Mouse (Mus musculus): ENCODE results near the gene Polr1a.
A peak's percentile ranks its signal among the peaks of the same experiment; 100 is the strongest.

DNA sequence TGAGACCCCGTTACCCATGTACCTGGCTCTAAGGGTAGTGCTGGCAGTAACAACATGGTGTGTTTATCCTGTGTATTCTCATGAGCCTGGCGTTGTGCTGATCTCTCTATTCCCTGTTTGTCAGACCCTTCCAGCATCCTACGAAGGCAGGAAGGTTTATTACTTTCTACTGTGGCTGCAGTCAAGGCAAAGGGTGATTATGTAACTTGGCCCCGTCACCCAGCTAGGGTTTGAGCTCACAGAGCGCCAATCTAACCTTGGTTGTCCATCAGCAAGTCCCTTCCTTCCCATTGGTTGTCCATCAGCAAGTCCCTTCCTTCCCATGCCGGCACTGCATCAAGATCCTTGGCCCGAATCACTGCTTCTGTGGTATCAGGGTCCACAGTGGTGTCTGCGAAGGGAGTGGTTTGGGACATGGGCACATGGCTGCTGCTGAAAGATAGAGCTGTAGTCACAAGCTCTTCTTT lies 81.6 kb downstream of the Polr1a start:
- no peak for TF ChIP-seq CTCF (IDR thresholded peaks at IDR 0.05; ENCODE audit: control insufficient read depth, insufficient read depth, insufficient read length)
- TF ChIP-seq MYOG (IDR thresholded peaks at IDR 0.05; ENCODE audit: control insufficient read depth, extremely low read depth, insufficient read length): no peak
- TF ChIP-seq MAX (IDR thresholded peaks at IDR 0.05): no peak
- no peak for TF ChIP-seq USF1 (IDR thresholded peaks at IDR 0.05; ENCODE audit: low read depth)
- peak; percentile 81 for TF ChIP-seq CEBPB (IDR thresholded peaks at IDR 0.05; ENCODE audit: low read depth)
- no peak for TF ChIP-seq MYOD1 (IDR thresholded peaks at IDR 0.05; ENCODE audit: control insufficient read depth, insufficient read length, low read depth)
- no peak for TF ChIP-seq FOSL1 (IDR thresholded peaks at IDR 0.05; ENCODE audit: insufficient read depth, low read length, poor library complexity, severe bottlenecking)
